Mouse (Mus musculus): ENCODE measurements at regions not wholly inside any gene's neighbourhood (a gene's known extent, or its start where the extent isn't known, plus 50 kb on each side); places are given as distances from the start of the nearest gene placed in this dataset.

DNA sequence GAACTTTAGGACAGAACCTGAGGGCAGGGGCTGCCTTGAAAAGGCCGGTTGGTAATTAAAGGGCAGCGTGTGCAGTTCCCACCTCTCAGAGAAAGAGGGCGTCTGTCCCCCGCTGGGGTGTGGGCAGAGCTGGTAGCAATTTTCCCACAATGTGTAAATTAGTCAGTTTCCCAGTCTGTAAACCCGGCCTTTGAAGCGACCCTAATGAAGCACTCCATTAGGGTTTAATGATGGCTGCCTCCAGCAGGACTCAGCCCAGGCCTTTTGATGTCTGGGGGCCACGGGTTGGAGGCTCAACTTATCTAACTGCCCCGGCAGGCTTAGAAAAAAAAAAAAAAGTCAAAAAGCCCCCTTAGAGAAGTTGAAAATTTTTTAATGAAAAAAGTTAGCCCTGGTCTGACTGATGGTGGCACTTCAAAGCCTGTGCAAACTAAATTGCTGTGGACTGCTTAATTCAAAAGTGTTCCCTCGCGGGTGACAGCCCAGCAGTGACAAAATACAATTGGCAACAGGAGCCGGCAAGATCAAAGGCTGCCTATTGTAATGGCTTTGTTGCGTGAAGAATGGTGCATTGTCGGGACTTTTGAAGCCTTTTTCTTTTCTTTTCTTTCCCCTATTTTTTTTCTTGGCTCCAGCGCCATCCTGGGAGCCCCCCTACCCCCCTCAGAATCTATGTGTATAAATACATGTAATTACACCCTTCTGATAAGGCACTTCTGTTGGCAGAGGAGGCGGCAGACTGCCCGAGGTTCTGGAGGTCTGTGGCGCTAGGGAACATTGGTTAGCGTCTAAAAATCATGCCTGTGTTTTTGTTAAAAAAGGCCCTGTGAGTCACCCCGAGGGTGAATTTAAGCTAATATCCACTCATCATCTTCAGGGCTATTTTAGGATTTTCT, 71.3 kb upstream of the Msx1 start:
- TF ChIP-seq CTCF (IDR thresholded peaks at IDR 0.05; ENCODE audit: borderline replicate concordance, insufficient read depth, low read depth, low read length) (no peak), POLR2A (IDR thresholded peaks at IDR 0.05; ENCODE audit: borderline replicate concordance, insufficient read depth, low read length) (no peak)
